In genomic region chr10:18197206-18197979, GRCm38 (mm10) we compare ENCODE assay signal across 8 mouse cellular contexts. TPM values are rescaled to one million over a fixed set of nuclear protein-coding genes. Genes with fewer than 3 reads are reported as not detected.
A peak's percentile ranks its signal among the peaks of the same experiment; 100 is the strongest.
DNase-seq lines count a peak whose midpoint lies in the region; ATAC-seq and TF ChIP-seq lines count a peak whose summit lies in the region.

No protein-coding gene starts in this region.

- H3K36me3 ChIP-seq in C2C12 (ENCODE audit: control insufficient read depth, insufficient read depth) = no peaks in the 10 kb centered on the region
- no peaks in the 10 kb centered on the region for H3K36me3 ChIP-seq in embryonic facial prominence, embryonic 11.5 days (replicated peaks; ENCODE audit: control insufficient read depth, insufficient read depth, low read depth, low read length)
- no peaks in the 10 kb centered on the region for H3K36me3 ChIP-seq in limb, embryonic 12.5 days
- H3K36me3 ChIP-seq in midbrain, embryonic 14.5 days (ENCODE audit: control insufficient read depth, insufficient read depth, low read length) = no peaks in the 10 kb centered on the region
- no peaks in the 10 kb centered on the region for H3K36me3 ChIP-seq in spleen, adult 2 months (ENCODE audit: control insufficient read depth, insufficient read depth, low read length)

- H3K9ac ChIP-seq in embryonic facial prominence, embryonic 11.5 days (replicated peaks; ENCODE audit: low read length) = 0 out of 2 replicates have a peak overlapping the region, but pooled peaks have one; percentile 13
- no peak overlapping the region; the same call in 1 of the 2 replicates for H3K9ac ChIP-seq in limb, embryonic 12.5 days (replicated peaks)
- no peak overlapping the region for H3K9ac ChIP-seq in midbrain, embryonic 14.5 days (replicated peaks; ENCODE audit: low read length)

- no peaks in the 10 kb centered on the region for H3K4me1 ChIP-seq in embryonic facial prominence, embryonic 11.5 days (ENCODE audit: control insufficient read depth, insufficient read depth, low read length)
- H3K4me1 ChIP-seq in limb, embryonic 12.5 days (replicated peaks) = no peaks in the 10 kb centered on the region
- H3K4me1 ChIP-seq in midbrain, embryonic 14.5 days (ENCODE audit: control insufficient read depth, insufficient read depth, low read length) = peaks cover 5% of the 10 kb centered on the region; the same call in 1 of the 2 replicates
- no peaks in the 10 kb centered on the region for H3K4me1 ChIP-seq in spleen, adult 2 months (ENCODE audit: control insufficient read depth, insufficient read depth, insufficient read length)

- TF ChIP-seq POLR2A in spleen, adult 2 months (IDR thresholded peaks at IDR 0.05; ENCODE audit: low read depth, low read length) = no peak

- no peaks in the 10 kb centered on the region for H3K27me3 ChIP-seq in C2C12 (ENCODE audit: control insufficient read depth, insufficient read depth, insufficient read length)
- no peaks in the 10 kb centered on the region for H3K27me3 ChIP-seq in embryonic facial prominence, embryonic 11.5 days (ENCODE audit: control insufficient read depth, insufficient read depth, low read length)
- no peaks in the 10 kb centered on the region for H3K27me3 ChIP-seq in limb, embryonic 12.5 days
- no peaks in the 10 kb centered on the region for H3K27me3 ChIP-seq in midbrain, embryonic 14.5 days (ENCODE audit: control insufficient read depth, insufficient read depth, low read length)
- no peaks in the 10 kb centered on the region for H3K27me3 ChIP-seq in spleen, adult 2 months (ENCODE audit: control insufficient read depth, insufficient read depth, low read length)

- no peak overlapping the region for H3K4me3 ChIP-seq in C2C12 (ENCODE audit: insufficient read depth, poor library complexity, severe bottlenecking)
- H3K4me3 ChIP-seq in embryonic facial prominence, embryonic 11.5 days (ENCODE audit: low read depth, low read length) = no peak overlapping the region
- H3K4me3 ChIP-seq in limb, embryonic 12.5 days (replicated peaks) = peak overlapping the region; percentile 19; the same call in 1 of the 2 replicates
- no peak overlapping the region for H3K4me3 ChIP-seq in midbrain, embryonic 14.5 days (replicated peaks; ENCODE audit: low read depth, low read length)
- peak overlapping the region; percentile 43 for H3K4me3 ChIP-seq in spleen, adult 2 months (ENCODE audit: extremely low read depth, insufficient read depth, insufficient read length)

- no peak for ATAC-seq in embryonic facial prominence, embryonic 11.5 days (replicated peaks; ENCODE audit: insufficient number of reproducible peaks, low FRiP score, low TSS enrichment, low read depth)
- no peak; the same call in 1 of the 2 replicates for ATAC-seq in limb, embryonic 12.5 days (ENCODE audit: insufficient number of reproducible peaks, insufficient read depth, low FRiP score, low TSS enrichment, low read depth)
- ATAC-seq in midbrain, embryonic 14.5 days (ENCODE audit: low FRiP score, low TSS enrichment) = no peak

- DNase-seq in adrenal gland, postnatal 14 days = peak; percentile 75
- DNase-seq in embryonic facial prominence, embryonic 11.5 days (ENCODE audit: low spot score) = peak; percentile 92
- DNase-seq in heart, adult 9 months (ENCODE audit: low spot score in 2 of 2) = peak; percentile 60 to 80
- peak; percentile 91 for DNase-seq in kidney, adult 9 months
- DNase-seq in midbrain, embryonic 14.5 days = peak; percentile 91
- peak; percentile 45 to 60 for DNase-seq in spleen, adult 2 months (ENCODE audit: low read depth in 1 of 2, low spot score in 2 of 2)

- no peaks in the 10 kb centered on the region for H3K9me3 ChIP-seq in embryonic facial prominence, embryonic 11.5 days (replicated peaks; ENCODE audit: control insufficient read depth, low read length)
- no peaks in the 10 kb centered on the region for H3K9me3 ChIP-seq in limb, embryonic 12.5 days
- H3K9me3 ChIP-seq in midbrain, embryonic 14.5 days (ENCODE audit: control insufficient read depth, low read length) = no peaks in the 10 kb centered on the region

- TF ChIP-seq CTCF in C2C12 (IDR thresholded peaks at IDR 0.05; ENCODE audit: control insufficient read depth, insufficient read depth, insufficient read length) = peak; percentile 56
- peak; percentile 45; the same call in 1 of the 2 replicates for TF ChIP-seq CTCF in spleen, adult 2 months (IDR thresholded peaks at IDR 0.05; ENCODE audit: extremely low read depth, insufficient read depth, insufficient read length, insufficient replicate concordance)

- peak overlapping the region; percentile 36 for H3K4me2 ChIP-seq in embryonic facial prominence, embryonic 11.5 days (ENCODE audit: low read depth, low read length)
- peak overlapping the region; percentile 48 for H3K4me2 ChIP-seq in limb, embryonic 12.5 days
- H3K4me2 ChIP-seq in midbrain, embryonic 14.5 days (ENCODE audit: low read length) = peak overlapping the region; percentile 33

- peak overlapping the region; percentile 45 for H3ac ChIP-seq in C2C12 (ENCODE audit: control insufficient read depth, insufficient read length, low read depth)

- WGBS in embryonic facial prominence, embryonic 11.5 days = 44% methylated on average over 14 of the region's 14 CpGs
- WGBS in limb, embryonic 12.5 days = 61% methylated on average over 14 of the region's 14 CpGs
- WGBS in midbrain, embryonic 14.5 days = 61% methylated on average over 14 of the region's 14 CpGs
- WGBS in spleen, adult 2 months = 36% methylated on average over 14 of the region's 14 CpGs

- no peak overlapping the region for H3K27ac ChIP-seq in embryonic facial prominence, embryonic 11.5 days (replicated peaks; ENCODE audit: low read depth, low read length)
- H3K27ac ChIP-seq in limb, embryonic 12.5 days = no peak overlapping the region
- no peak overlapping the region for H3K27ac ChIP-seq in midbrain, embryonic 14.5 days (replicated peaks; ENCODE audit: low read depth, low read length)
- H3K27ac ChIP-seq in spleen, adult 2 months (ENCODE audit: insufficient read depth, low read length) = no peak overlapping the region

- H3K79me3 ChIP-seq in C2C12 (ENCODE audit: low read depth) = no peaks in the 10 kb centered on the region

- no peaks in the 10 kb centered on the region for H3K79me2 ChIP-seq in C2C12 (ENCODE audit: control insufficient read depth, insufficient read depth)

TF ChIP-seq in C2C12, 6 proteins besides CTCF, POLR2A, EP300 and RAD21:
- TF ChIP-seq FOSL1 (IDR thresholded peaks at IDR 0.05; ENCODE audit: insufficient read depth, low read length, poor library complexity, severe bottlenecking) = peak; percentile 3
- TF ChIP-seq CEBPB (IDR thresholded peaks at IDR 0.05; ENCODE audit: low read depth) = no peak
TF ChIP-seq in C2C12: peak in this region for 1.

RNA-seq across cellular contexts. Expression of gene Ect2l, which starts 13.3 kb away (rescaled TPM):
- polyA plus RNA-seq in C2C12 (2012; fragmentation: generic; extraction: Trizol) = 0.06 TPM
- not detected in 2 replicates for total RNA-seq in adrenal gland, postnatal 14 days (2021)
- 0.29 and 0.87 TPM in 2 replicates for polyA plus RNA-seq in embryonic facial prominence, embryonic 11.5 days (2014; fragmentation: Nextera tagmentation; extraction: Ambion mirVana)
- polyA plus RNA-seq in limb, embryonic 12.5 days (2016; fragmentation: Nextera tagmentation; extraction: Ambion mirVana) = 0.60 and 0.70 TPM in 2 replicates
- polyA plus RNA-seq in midbrain, embryonic 14.5 days (2014; fragmentation: Nextera tagmentation; extraction: Ambion mirVana) = 0.25 and 0.73 TPM in 2 replicates
- polyA plus RNA-seq in spleen, adult 2 months (2012; rRNA removed) = not detected in 2 replicates

RNA-seq across cellular contexts. Expression of gene Ccdc28a, which starts 37.4 kb away (rescaled TPM):
- 3.1 TPM for polyA plus RNA-seq in C2C12 (2012; fragmentation: generic; extraction: Trizol)
- total RNA-seq in adrenal gland, postnatal 14 days (2021) = 8.1 and 9.8 TPM in 2 replicates
- 10.3 and 10.8 TPM in 2 replicates for polyA plus RNA-seq in embryonic facial prominence, embryonic 11.5 days (2014; fragmentation: Nextera tagmentation; extraction: Ambion mirVana)
- 7.7 and 10.1 TPM in 2 replicates for polyA plus RNA-seq in limb, embryonic 12.5 days (2016; fragmentation: Nextera tagmentation; extraction: Ambion mirVana)
- 7.9 and 8.3 TPM in 2 replicates for polyA plus RNA-seq in midbrain, embryonic 14.5 days (2014; fragmentation: Nextera tagmentation; extraction: Ambion mirVana)
- 14.3 and 18.1 TPM in 2 replicates for polyA plus RNA-seq in spleen, adult 2 months (2012; rRNA removed)

Comparison
In these comparisons a context has a peak if more than half of its experiments do, and no peak if none do; other contexts are left out.
1. H3K4me3 ChIP-seq: peak in limb, embryonic 12.5 days (single experiment) and spleen, adult 2 months (single experiment); none in C2C12 (single experiment), embryonic facial prominence, embryonic 11.5 days (single experiment) and midbrain, embryonic 14.5 days (single experiment).
2. Peak in every context shown above with its lines, with median percentiles within 50 percentile points of each other: DNase-seq and H3K4me2 ChIP-seq.